Mouse (Mus musculus) midbrain, embryonic 14.5 days (tissue): ENCODE measurements at regions not wholly inside any gene's neighbourhood (a gene's known extent, or its start where the extent isn't known, plus 50 kb on each side); places are given as distances from the start of the nearest gene placed in this dataset.
A peak's percentile ranks its signal among the peaks of the same experiment; 100 is the strongest.

ENCODE experiments used
- ATAC-seq: fragments of 200-750 bp; cut with Nextera tagmentation; 2 replicates; pipeline ENCODE4 v1.8.0; 2017; ENCODE audit warnings: moderate number of reproducible peaks, moderate library complexity; ENCODE audit not compliant: low FRiP score, low TSS enrichment
- DNase-seq: peaks from one replicate; pipeline ENCODE4 v3.0.0-alpha.2; 2015
- H3K27ac ChIP-seq: fragments of 300-500 bp; sonication (generic); replicated peaks from 2 replicates; pipeline ENCODE4 v1.5.1; 2014; ENCODE audit warnings: mild to moderate bottlenecking, low read depth, low read length, moderate library complexity
- H3K27me3 ChIP-seq: fragments of 300-500 bp; sonication (generic); 2 replicates; pipeline ENCODE4 v1.6.1; 2014; ENCODE audit warnings: low read length, control low read depth, mixed read lengths; ENCODE audit not compliant: control insufficient read depth, insufficient read depth
- H3K36me3 ChIP-seq: fragments of 300-500 bp; sonication (generic); 2 replicates; pipeline ENCODE4 v1.6.1; 2014; ENCODE audit warnings: low read length, control low read depth; ENCODE audit not compliant: control insufficient read depth, insufficient read depth
- H3K4me1 ChIP-seq: fragments of 300-500 bp; sonication (generic); 2 replicates; pipeline ENCODE4 v1.6.1; 2014; ENCODE audit warnings: mild to moderate bottlenecking, antibody characterized with exemption, low read length, control low read depth; ENCODE audit not compliant: control insufficient read depth, insufficient read depth
- H3K4me2 ChIP-seq: fragments of 300-500 bp; sonication (generic); 2 replicates; pipeline ENCODE4 v1.6.1; 2014; ENCODE audit warnings: mild to moderate bottlenecking, low read length, moderate library complexity
- H3K4me3 ChIP-seq: fragments of 300-500 bp; sonication (generic); replicated peaks from 2 replicates; pipeline ENCODE4 v1.5.1; 2014; ENCODE audit warnings: low read depth, low read length
- H3K9ac ChIP-seq: fragments of 300-500 bp; sonication (generic); replicated peaks from 2 replicates; pipeline ENCODE4 v1.6.1; 2014; ENCODE audit warnings: mild to moderate bottlenecking, low read length, moderate library complexity
- H3K9me3 ChIP-seq: fragments of 300-500 bp; sonication (generic); 2 replicates; pipeline ENCODE4 v1.6.1; 2016; ENCODE audit warnings: low read length, control low read depth, mixed read lengths; ENCODE audit not compliant: control insufficient read depth
- WGBS: fragments of 180-500 bp; shearing (Covaris S2); extraction: QIAGEN DNeasy Blood & Tissue Kit; methylation state at CpG from one replicate; pipeline ENCODE4 v1.1.7; 2014; 5-methylcytosine and 5-hydroxymethylcytosine counted together

DNA sequence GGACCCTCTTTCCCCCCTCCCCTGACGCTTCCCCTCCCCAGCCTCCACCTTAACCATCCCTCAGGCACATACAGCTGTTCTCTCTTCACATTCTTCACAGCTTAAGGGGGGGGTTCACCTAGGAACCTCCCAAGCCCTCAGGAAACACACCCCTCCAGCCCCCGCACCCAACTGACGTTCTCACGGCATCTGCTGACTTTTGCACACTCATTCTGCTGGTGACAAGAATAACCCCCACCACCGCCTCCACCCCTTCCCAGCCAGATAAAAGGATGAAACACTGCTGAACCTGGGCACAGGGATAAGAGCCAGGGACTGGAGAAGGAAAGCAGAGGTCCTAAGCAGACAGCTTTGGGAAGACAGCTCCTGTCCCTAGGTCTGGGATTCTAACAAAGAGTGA lies 73.2 kb upstream of the Nectin1 start:
- H3K27me3 ChIP-seq = no peaks in the 10 kb centered on the region
- H3K36me3 ChIP-seq = no peaks in the 10 kb centered on the region
- DNase-seq (no peak), ATAC-seq (no peak)
- H3K9ac ChIP-seq = no peak overlapping the region
- H3K9me3 ChIP-seq = no peaks in the 10 kb centered on the region
- no peak overlapping the region for H3K27ac ChIP-seq
- no peak overlapping the region for H3K4me2 ChIP-seq
- WGBS = 84% methylated on average over 5 of the region's 5 CpGs
- no peak overlapping the region for H3K4me3 ChIP-seq
- peaks cover 7% of the 10 kb centered on the region; the same call in 1 of the 2 replicates for H3K4me1 ChIP-seq

DNA sequence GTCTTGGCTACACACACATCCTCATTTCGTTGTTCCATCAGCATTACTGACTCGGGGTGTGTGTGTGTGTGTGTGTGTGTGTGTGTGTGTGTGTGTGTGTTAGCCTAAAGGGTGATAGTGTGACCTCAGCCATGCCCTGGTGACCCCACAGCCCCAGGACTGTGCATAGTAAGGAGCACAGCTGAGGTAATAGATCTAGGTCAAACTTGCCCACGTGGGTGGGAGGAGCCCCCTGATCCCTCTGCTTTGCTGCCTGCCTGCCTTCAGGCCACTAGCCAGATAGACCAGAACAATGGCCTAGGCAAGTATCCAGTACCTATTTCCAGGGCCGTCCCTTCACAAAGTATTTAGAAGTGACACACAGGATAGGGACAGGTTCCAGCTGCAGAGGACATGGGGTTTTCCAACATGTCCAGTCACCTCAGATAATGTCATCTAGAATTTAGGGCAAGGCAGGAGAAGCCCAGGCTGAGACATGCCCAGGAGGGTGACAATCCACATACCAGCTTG lies 70.6 kb upstream of the Nectin1 start:
- H3K27ac ChIP-seq = no peak overlapping the region
- H3K27me3 ChIP-seq = no peaks in the 10 kb centered on the region
- DNase-seq (no peak), ATAC-seq (no peak)
- peaks cover 7% of the 10 kb centered on the region; the same call in 1 of the 2 replicates for H3K4me1 ChIP-seq
- no peak overlapping the region for H3K4me2 ChIP-seq
- WGBS = 54% methylated on average over 4 of the region's 4 CpGs
- no peak overlapping the region for H3K9ac ChIP-seq
- H3K36me3 ChIP-seq = no peaks in the 10 kb centered on the region
- H3K9me3 ChIP-seq = no peaks in the 10 kb centered on the region
- H3K4me3 ChIP-seq = no peak overlapping the region

DNA sequence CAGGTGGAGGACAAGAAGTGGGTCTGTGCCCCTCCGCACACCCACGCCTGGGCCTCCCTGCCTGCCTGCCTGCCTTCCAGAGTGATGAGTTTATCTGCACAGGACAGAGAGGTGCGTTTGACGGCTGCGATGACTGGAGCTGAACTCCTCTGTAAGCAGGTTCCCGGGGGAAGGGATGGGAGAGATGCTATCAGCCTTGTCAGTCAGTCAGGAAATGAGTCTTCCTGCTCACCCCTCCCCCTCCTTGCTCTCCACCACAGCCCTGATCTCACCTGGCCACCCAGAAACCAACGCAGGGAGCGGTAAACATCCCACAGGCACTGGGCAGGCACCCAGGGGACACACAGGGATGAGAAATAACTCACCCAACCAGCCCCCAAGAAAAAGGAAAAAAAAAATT lies 69.5 kb upstream of the Nectin1 start:
- Histone ChIP-seq H3K9me3 (no peaks in the 10 kb centered on the region), H3K9ac (no peak overlapping the region; the same call in 1 of the 2 replicates), H3K36me3 (no peaks in the 10 kb centered on the region), H3K4me3 (no peak overlapping the region), H3K4me1 (peaks cover 7% of the 10 kb centered on the region; the same call in 1 of the 2 replicates), H3K27ac (no peak overlapping the region; the same call in 1 of the 2 replicates), H3K27me3 (no peaks in the 10 kb centered on the region), H3K4me2 (no peak overlapping the region)
- 47% methylated on average over 8 of the region's 8 CpGs for WGBS
- ATAC-seq (no peak), DNase-seq (peak; percentile 54)

DNA sequence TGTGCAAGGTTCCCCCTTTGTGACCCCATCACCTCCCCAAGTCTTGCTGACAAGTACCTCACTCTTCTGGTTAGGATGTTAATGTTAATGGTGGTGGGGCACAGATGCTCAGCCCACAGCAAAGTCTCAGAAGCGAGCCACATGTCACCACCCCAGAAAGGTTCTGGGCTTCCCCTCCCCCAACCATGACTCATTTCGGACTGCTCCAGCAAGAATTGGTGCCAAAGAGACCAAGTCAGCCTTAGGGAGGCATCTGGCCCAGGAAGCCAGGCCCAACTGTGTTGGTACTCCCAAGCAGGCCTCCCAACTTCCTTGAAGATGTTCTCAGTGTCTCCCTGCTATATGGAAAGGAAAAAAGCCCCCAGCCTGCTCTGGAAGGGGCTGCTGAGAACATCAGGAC lies 67.8 kb upstream of the Nectin1 start:
- Histone ChIP-seq H3K36me3 (no peaks in the 10 kb centered on the region), H3K9ac (no peak overlapping the region), H3K4me3 (no peak overlapping the region), H3K4me2 (no peak overlapping the region), H3K9me3 (no peaks in the 10 kb centered on the region), H3K27ac (no peak overlapping the region), H3K27me3 (no peaks in the 10 kb centered on the region), H3K4me1 (peaks cover 7% of the 10 kb centered on the region; the same call in 1 of the 2 replicates)
- no peak for DNase-seq
- 74% methylated on average over 2 of the region's 2 CpGs for WGBS
- ATAC-seq = no peak

DNA sequence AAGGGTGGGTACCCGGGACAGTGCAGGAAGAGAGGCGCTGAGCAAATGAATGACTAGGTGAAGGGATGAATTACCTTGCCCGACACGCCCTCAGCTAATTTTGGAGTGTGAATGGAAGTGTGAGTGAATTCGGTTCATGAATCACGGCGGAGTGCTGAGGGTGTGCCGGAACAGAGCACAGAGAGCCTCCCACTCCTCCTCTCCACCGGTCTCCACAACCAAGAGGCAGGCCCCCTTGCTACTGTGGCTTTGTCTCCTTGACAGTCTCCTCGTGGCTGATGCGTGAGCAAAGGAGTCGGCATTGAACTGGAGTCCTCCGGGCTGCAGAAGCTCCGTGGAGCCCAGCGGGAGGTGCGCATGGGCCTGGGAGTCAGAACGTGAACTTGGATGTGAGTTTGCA lies 64.5 kb upstream of the Nectin1 start:
- 50% methylated on average over 17 of the region's 17 CpGs for WGBS
- no peak overlapping the region for H3K9ac ChIP-seq
- no peak overlapping the region for H3K4me2 ChIP-seq
- DNase-seq (no peak), ATAC-seq (no peak)
- no peaks in the 10 kb centered on the region for H3K9me3 ChIP-seq
- no peaks in the 10 kb centered on the region for H3K27me3 ChIP-seq
- H3K4me3 ChIP-seq = no peak overlapping the region
- H3K4me1 ChIP-seq = peaks cover 3% of the 10 kb centered on the region; the same call in 1 of the 2 replicates
- H3K36me3 ChIP-seq = no peaks in the 10 kb centered on the region
- H3K27ac ChIP-seq = no peak overlapping the region

DNA sequence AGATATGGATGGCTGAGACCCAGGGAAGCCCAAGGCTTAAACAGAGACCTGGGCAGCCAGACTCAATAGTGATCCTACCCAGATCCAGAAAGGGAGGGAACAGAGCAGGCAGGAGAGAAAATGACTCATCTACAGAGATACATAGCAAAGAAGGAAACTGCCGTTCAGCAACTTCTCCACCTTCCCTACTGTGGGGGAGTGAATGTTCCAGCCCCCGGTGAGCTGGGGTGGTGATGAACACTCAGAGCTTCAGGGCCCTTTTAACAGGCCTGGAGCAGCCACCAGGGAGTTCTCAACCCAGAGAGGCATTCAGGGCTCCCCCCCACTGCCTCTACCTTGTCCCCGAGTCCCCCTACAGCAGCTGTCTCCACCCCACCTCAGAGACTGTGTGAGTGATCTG lies 62.5 kb upstream of the Nectin1 start:
- Histone ChIP-seq H3K4me3 (no peak overlapping the region), H3K27ac (no peak overlapping the region), H3K9ac (no peak overlapping the region), H3K4me1 (no peaks in the 10 kb centered on the region), H3K27me3 (no peaks in the 10 kb centered on the region), H3K4me2 (no peak overlapping the region), H3K36me3 (no peaks in the 10 kb centered on the region), H3K9me3 (no peaks in the 10 kb centered on the region)
- ATAC-seq (no peak), DNase-seq (no peak)
- 73% methylated on average over 3 of the region's 3 CpGs for WGBS

DNA sequence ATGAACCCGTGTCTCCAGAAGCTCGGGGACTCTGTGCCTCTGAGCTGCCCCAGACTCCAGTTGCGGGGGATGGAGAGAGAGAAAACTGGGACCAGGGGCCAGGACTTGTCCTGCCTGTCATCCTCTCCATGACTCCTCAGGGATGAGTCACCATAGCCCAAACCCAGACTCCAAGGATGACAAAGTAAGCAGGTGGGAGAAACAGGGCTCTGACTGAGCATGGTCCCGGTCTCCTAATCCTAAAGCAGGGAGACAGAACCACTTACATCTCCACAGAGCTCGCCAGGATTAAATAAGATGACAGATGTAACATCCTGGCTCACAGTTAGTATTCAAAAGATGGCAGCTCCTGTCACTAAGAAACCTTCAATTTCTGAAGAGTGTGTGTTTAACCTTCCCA lies 61.7 kb upstream of the Nectin1 start:
- DNase-seq = no peak
- no peaks in the 10 kb centered on the region for H3K9me3 ChIP-seq

DNA sequence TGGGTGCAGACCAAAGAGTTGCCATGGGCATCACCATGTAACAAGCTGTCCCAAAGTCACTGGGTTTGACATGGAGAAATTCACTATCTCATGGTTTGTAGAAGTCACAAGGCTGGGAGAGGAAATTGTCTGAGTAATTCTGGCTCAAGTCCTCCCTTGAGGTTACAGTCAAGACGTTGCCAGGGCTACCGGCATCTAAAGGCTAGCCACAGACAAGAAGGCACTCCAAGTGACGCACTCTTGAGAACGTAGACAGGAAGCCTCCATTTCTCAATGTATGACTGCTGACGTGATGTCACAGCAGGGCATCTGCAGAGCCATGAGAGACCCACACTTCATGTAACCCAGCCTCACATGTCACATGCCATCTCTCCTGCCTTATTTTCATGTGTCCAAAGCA lies 59.2 kb upstream of the Nectin1 start:
- Histone ChIP-seq H3K9ac (no peak overlapping the region), H3K27me3 (no peaks in the 10 kb centered on the region), H3K4me2 (no peak overlapping the region), H3K4me3 (no peak overlapping the region), H3K9me3 (no peaks in the 10 kb centered on the region), H3K36me3 (no peaks in the 10 kb centered on the region), H3K4me1 (no peaks in the 10 kb centered on the region), H3K27ac (no peak overlapping the region)
- ATAC-seq (no peak), DNase-seq (no peak)
- WGBS = 87% methylated on average over 5 of the region's 5 CpGs

More for the DNA sequence above, 61.7 kb upstream of the Nectin1 start:
- no peak overlapping the region for H3K9ac ChIP-seq
- no peak overlapping the region for H3K4me2 ChIP-seq
- no peak overlapping the region for H3K27ac ChIP-seq
- WGBS = 70% methylated on average over 5 of the region's 5 CpGs
- H3K4me1 ChIP-seq = no peaks in the 10 kb centered on the region
- H3K4me3 ChIP-seq = no peak overlapping the region
- no peaks in the 10 kb centered on the region for H3K36me3 ChIP-seq
- no peak for ATAC-seq
- H3K27me3 ChIP-seq = no peaks in the 10 kb centered on the region

DNA sequence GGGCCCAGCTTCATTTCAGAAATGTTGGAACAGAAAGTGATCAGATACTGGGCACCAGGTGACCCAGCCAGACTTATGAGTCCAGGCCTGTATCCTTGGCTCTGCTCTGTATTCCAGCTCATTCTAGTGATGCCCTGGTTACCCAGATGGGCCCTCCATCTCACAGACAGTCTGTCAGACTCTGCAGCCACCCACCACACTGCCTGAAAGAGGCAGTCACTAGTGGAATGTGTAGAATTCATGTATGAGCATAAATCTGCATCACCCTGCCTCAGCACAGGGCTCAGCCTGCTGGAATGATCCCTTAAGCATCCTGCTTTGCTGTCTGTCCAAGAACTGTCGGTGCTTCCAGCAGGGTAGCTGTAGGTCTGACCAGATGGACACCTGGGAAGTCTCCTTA lies 51.8 kb upstream of the Nectin1 start:
- no peak for DNase-seq
- Histone ChIP-seq H3K27me3 (no peaks in the 10 kb centered on the region), H3K27ac (no peak overlapping the region), H3K9me3 (no peaks in the 10 kb centered on the region), H3K36me3 (no peaks in the 10 kb centered on the region), H3K9ac (no peak overlapping the region), H3K4me3 (no peak overlapping the region), H3K4me2 (no peak overlapping the region), H3K4me1 (no peaks in the 10 kb centered on the region)
- ATAC-seq = no peak
- 83% methylated on average over 1 of the region's 1 CpGs for WGBS
